Mouse (Mus musculus) stomach, embryonic 14.5 days (tissue): ENCODE data around the gene Ash1l. TPM values are rescaled to one million over a fixed set of nuclear protein-coding genes. Genes with fewer than 3 reads are reported as not detected.
"Not testable (repeated sequence)": the region's sequence is repeated elsewhere in the genome, so short reads cannot be mapped to it uniquely, and the experiment has no call there.

Source experiments
- ATAC-seq: fragments of 200-750 bp; cut with Nextera tagmentation; 2 replicates; pipeline ENCODE4 v1.8.0; 2017; ENCODE audit warnings: low read depth, moderate TSS enrichment; ENCODE audit not compliant: insufficient number of reproducible peaks, insufficient read depth, low FRiP score
- H3K27ac ChIP-seq: fragments of 300-500 bp; sonication (generic); 2 replicates; pipeline ENCODE4 v1.5.1; 2014; ENCODE audit warnings: mild to moderate bottlenecking, low read length, moderate library complexity, mixed read lengths
- H3K27me3 ChIP-seq: fragments of 300-500 bp; sonication (generic); 2 replicates; pipeline ENCODE4 v1.6.1; 2014; ENCODE audit warnings: low read length, control low read depth, mixed read lengths; ENCODE audit not compliant: control insufficient read depth, insufficient read depth
- H3K36me3 ChIP-seq: fragments of 300-500 bp; sonication (generic); 2 replicates; pipeline ENCODE4 v1.6.1; 2014; ENCODE audit warnings: mild to moderate bottlenecking, control low read depth, low read length, moderate library complexity, mixed read lengths; ENCODE audit not compliant: control insufficient read depth, insufficient read depth
- H3K4me1 ChIP-seq: fragments of 300-500 bp; sonication (generic); 2 replicates; pipeline ENCODE4 v1.6.1; 2014; ENCODE audit warnings: low read length, control low read depth, mixed read lengths; ENCODE audit not compliant: control insufficient read depth, insufficient read depth
- H3K4me2 ChIP-seq: fragments of 300-500 bp; sonication (generic); replicated peaks from 2 replicates; pipeline ENCODE4 v1.6.1; 2014; ENCODE audit warnings: low read depth, low read length, control low read depth
- H3K4me3 ChIP-seq: fragments of 300-500 bp; sonication (generic); 2 replicates; pipeline ENCODE4 v1.5.1; 2014; ENCODE audit warnings: low read depth, low read length, control low read depth
- H3K9ac ChIP-seq: fragments of 300-500 bp; sonication (generic); replicated peaks from 2 replicates; pipeline ENCODE4 v1.6.1; 2014; ENCODE audit warnings: low read depth, mild to moderate bottlenecking, control low read depth, low read length, moderate library complexity, mixed read lengths
- H3K9me3 ChIP-seq: fragments of 300-500 bp; sonication (generic); 2 replicates; pipeline ENCODE4 v1.6.1; 2016; ENCODE audit warnings: low read depth, low read length, control low read depth; ENCODE audit not compliant: control insufficient read depth
- WGBS: fragments of 180-500 bp; shearing (Covaris S2); extraction: QIAGEN DNeasy Blood & Tissue Kit; methylation state at CpG from one replicate; pipeline ENCODE4 v1.1.7; 2014; 5-methylcytosine and 5-hydroxymethylcytosine counted together
- polyA plus RNA-seq: library from polyadenylated mRNA; unstranded; fragments of >200 nt; fragmentation: Nextera tagmentation; extraction: Ambion mirVana; gene quantifications from 2 replicates; pipeline ENCODE4 v1.2.1, GENCODE M21; 2014

Gene Ash1l
- polyA plus RNA-seq, 1 experiment from 2014 or later: 31.4 TPM

DNA sequence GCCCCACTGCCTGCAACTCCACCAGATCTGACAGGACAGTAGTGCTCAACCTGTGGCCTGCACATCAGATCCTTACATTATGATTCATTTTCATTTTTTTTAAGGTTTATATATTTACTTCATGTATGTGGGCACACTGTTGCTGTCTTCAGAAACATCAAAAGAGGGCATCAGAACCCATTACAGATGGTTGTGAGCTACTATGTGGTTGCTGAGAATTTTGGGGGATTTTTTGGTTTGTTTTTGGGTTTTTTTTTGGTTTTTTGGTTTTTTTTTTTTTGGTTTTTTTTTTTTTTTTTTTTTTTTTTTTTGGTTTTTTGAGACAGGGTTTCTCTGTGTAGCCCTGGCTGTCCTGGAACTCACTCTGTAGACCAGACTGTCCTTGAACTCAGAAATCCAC lies 131.9 kb downstream of the Ash1l start:
- not testable (repeated sequence) for H3K27me3 ChIP-seq, H3K4me3 ChIP-seq, H3K9me3 ChIP-seq, H3K4me2 ChIP-seq, ATAC-seq, H3K9ac ChIP-seq, H3K27ac ChIP-seq, H3K4me1 ChIP-seq
- H3K36me3 ChIP-seq: peaks cover 13% of the 10 kb centered on the region; the same call in 1 of the 2 replicates

DNA sequence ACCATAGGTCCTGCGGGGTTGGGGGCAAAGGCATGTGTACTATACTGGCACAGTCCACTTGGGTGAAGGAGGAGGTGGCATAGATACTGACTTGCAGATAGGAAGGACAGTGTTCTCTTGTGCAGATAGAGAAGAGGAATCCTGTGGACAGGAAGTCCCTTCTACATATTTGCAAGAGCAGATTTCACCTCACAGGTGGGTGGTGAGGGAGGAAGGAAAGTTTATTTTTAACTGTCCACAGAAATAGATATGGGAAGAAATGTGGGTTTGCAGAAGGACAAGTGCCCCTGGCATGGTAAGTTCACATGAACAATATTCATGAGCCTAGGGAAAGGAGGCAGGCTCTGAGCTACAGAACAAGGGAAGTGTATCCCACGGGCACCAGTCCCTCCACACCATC lies 133.7 kb downstream of the Ash1l start:
- peaks cover 9% of the 10 kb centered on the region; the same call in 1 of the 2 replicates for H3K4me1 ChIP-seq
- H3K27me3 ChIP-seq: no peaks in the 10 kb centered on the region
- no peak overlapping the region for H3K4me2 ChIP-seq
- WGBS: 77% methylated on average over 2 of the region's 2 CpGs
- H3K4me3 ChIP-seq: no peak overlapping the region
- no peak overlapping the region for H3K27ac ChIP-seq
- no peak for ATAC-seq
- H3K36me3 ChIP-seq: peaks cover 6% of the 10 kb centered on the region; the same call in 1 of the 2 replicates
- H3K9me3 ChIP-seq: no peaks in the 10 kb centered on the region
- H3K9ac ChIP-seq: no peak overlapping the region

DNA sequence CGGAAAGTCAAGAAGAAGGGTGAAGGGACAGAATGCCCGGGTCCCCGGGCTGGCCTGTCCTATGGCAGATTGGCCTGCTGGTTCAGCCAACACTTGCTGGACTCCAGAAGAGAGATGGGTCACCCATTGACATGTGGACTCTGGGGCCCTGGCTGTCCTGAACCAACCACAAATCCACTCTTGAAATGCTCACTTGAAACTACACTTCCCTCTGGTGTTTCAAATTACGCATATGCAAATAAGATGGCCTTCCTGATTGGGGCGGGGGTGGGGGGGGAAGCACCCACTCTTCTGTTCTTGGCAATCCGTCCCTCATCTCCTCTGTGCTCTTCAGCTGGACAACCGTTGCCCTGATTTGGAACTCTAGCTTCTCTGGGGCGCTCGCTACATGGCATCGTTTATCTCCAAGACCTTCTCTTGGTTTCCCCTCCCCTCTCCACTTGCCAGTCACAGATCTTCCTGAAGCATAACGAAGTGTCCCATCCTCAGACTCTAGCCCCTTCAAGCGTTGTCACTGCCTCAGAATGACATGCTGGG lies 134.3 kb downstream of the Ash1l start:
- Histone ChIP-seq H3K9ac (no peak overlapping the region), H3K4me1 (peaks cover 9% of the 10 kb centered on the region; the same call in 1 of the 2 replicates), H3K27me3 (no peaks in the 10 kb centered on the region), H3K4me2 (no peak overlapping the region), H3K36me3 (peaks cover under 1% of the 10 kb centered on the region; the same call in 1 of the 2 replicates), H3K9me3 (no peaks in the 10 kb centered on the region), H3K27ac (no peak overlapping the region), H3K4me3 (no peak overlapping the region)
- WGBS: 82% methylated on average over 12 of the region's 12 CpGs
- ATAC-seq: no peak

DNA sequence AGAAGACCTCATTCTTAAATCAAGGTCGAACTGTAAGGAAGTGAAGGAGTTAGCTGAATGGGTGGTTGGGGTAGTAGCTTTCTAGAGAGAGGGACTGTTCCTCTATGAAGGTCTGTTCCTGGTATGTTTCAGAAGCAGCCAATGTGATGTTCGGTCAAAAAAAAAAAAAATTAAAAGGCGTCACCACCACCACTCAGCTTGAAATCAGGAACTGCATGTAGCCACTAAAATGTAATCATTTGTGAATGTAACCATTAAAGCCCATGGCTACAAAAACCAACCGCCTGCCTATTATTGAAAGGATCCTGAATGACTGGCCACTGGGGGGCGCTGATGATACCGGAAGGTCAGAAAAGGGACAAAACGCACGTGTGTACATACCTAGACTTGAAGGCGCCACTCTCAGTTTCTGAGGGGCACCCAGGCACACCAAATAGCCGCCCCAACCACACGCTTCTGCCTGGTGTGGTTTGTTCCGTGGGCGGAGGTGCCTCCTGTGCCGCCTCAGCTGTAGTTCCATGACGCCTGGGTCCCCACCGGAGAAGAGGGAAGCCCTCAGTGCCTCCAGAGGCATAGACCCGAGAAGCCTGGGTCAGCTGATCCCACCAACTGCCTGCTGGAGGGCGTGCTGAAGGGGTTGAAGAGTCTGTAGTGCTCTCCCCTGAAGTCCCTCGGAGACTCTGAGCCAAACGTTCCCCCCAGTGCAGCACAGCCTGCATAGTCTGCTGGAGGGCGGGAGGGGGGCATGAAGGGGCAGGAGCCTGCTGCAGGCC lies 137.1 kb downstream of the Ash1l start:
- no peak for ATAC-seq
- H3K27ac ChIP-seq: no peak overlapping the region
- WGBS: 24% methylated on average over 21 of the region's 21 CpGs
- H3K9ac ChIP-seq: no peak overlapping the region
- no peaks in the 10 kb centered on the region for H3K27me3 ChIP-seq
- H3K36me3 ChIP-seq: no peaks in the 10 kb centered on the region; the same call in 1 of the 2 replicates
- peaks cover 16% of the 10 kb centered on the region for H3K4me1 ChIP-seq
- no peak overlapping the region for H3K4me3 ChIP-seq
- no peaks in the 10 kb centered on the region for H3K9me3 ChIP-seq
- H3K4me2 ChIP-seq: peak overlapping the region; percentile 29

DNA sequence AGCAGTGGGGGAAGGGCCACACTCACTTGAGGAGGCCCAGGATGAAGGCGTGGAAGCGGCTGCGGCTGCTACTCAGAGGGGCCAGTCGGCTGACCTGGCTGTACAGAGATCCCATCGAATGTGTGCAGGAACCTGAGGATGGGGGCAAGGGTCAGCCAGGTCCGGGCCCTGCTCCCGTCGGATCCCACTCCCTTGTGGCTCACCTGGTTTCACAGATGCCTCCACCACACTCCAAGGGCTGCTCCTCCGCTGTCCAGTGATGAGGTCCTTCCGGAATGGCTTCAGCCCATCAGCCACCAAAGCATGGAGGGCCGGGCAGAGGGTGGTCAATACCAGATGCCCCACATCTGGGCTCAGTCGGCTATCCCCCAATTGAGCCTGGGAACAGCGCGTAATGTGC lies 138.6 kb downstream of the Ash1l start:
- no peaks in the 10 kb centered on the region for H3K9me3 ChIP-seq
- H3K9ac ChIP-seq: no peak overlapping the region
- H3K27me3 ChIP-seq: no peaks in the 10 kb centered on the region
- peaks cover 21% of the 10 kb centered on the region for H3K4me1 ChIP-seq
- peak overlapping the region; percentile 100 for H3K4me2 ChIP-seq
- no peak for ATAC-seq
- H3K36me3 ChIP-seq: no peaks in the 10 kb centered on the region; the same call in 1 of the 2 replicates
- 54% methylated on average over 14 of the region's 14 CpGs for whole genome bisulfite sequencing
- H3K27ac ChIP-seq: no peak overlapping the region
- peak overlapping the region; percentile 68 for H3K4me3 ChIP-seq

DNA sequence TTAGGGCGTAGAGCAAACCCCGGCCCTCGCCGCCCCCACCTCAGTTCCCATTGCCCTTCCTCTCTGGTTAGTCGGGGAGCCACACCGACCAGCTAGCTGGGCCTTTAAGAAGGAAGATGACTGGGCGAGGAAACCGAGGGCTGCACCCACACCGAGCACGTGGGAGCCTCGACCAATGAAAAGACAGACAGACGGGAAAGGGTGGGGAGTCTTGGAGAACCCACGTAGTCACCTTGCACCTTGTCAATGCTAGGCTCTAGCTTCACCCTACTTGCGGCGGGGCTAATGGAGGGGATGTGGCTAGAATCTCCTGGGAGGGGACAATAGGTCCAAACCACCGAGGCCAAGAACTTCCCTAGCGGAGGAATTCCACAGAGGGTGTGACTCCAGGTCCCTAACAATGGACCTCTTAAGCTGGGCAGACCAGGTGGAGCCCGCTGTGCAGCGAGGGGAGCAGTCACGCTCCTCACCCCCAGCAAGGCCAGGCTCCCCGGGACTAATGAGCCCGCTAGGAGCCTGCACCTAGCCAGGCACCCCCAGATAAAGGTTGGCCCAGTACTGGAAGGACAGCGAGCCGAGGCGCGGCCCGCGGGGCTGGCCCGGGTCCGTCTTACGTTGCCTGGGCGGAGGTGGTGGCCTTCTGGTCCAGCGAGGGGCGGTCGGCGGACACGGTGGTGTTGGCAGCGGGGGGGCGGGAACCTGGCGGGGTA lies 139.6 kb downstream of the Ash1l start:
- H3K27ac ChIP-seq: peak overlapping the region; percentile 83
- H3K36me3 ChIP-seq: peaks cover 6% of the 10 kb centered on the region
- peaks cover 21% of the 10 kb centered on the region for H3K4me1 ChIP-seq
- peak; percentile 84 for ATAC-seq
- under 1% methylated on average over 40 of the region's 40 CpGs for WGBS
- peak overlapping the region; percentile 52 for H3K9ac ChIP-seq
- peak overlapping the region; percentile 68 for H3K4me3 ChIP-seq
- no peaks in the 10 kb centered on the region for H3K9me3 ChIP-seq
- H3K4me2 ChIP-seq: peak overlapping the region; percentile 100
- H3K27me3 ChIP-seq: no peaks in the 10 kb centered on the region

DNA sequence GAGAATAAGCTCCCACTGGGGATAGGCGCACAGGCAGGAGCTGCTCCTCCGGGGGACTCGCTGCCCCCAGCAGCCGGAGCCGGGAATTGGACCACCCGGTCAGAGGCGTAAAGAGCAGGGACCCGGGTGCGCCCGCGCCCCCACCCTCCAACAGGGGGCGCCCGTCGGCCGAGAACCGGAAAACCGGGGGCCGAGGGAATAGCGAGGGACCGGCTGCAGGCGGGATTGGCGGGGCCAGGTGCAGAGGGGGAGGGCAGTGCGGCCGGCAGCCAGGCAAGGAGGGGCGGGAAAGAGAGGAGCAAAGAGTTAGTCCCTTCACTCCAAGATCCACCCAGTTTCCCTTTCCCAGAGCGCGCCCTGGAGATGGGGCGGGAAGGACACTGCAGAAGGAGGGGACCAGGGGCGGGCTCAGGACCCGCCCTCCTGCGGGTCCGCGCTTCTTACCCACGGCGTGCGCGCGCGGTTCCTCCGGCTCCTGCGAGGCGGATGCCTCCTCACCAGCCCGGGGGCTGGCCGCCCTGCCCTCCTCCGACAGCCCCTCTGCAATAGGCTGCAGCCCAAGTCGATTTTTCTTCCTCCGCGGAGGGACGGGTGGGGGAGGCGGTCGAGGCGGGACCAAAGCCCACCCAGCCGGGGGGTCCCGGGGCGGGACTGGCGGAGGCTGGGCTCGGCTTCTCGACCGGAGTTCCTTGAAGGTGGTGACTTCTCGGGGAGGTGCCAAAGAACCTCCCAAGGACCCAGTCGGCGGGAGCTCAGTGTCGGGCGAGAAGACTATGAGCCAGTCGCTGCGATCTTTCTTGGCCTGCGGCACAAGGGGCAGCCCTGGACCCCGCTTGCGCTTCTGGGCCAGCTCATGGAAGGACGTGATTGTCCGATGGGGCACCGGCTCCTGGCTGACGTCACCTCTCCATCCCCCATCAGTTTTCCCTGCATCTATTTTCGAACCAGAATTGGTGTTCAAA lies 140.6 kb downstream of the Ash1l start:
- ATAC-seq: peak; percentile 77
- Histone ChIP-seq H3K36me3 (peaks cover 15% of the 10 kb centered on the region), H3K4me2 (peak overlapping the region; percentile 100), H3K9ac (peak overlapping the region; percentile 52), H3K4me3 (peak overlapping the region; percentile 68), H3K27me3 (no peaks in the 10 kb centered on the region), H3K27ac (peak overlapping the region; percentile 83), H3K4me1 (peaks cover 21% of the 10 kb centered on the region), H3K9me3 (no peaks in the 10 kb centered on the region)
- WGBS: under 1% methylated on average over 71 of the region's 74 CpGs
